Mouse (Mus musculus) CH12.LX (cell line): ENCODE measurements around the gene Il27. TPM values are rescaled to one million over a fixed set of nuclear protein-coding genes. Genes with fewer than 3 reads are reported as not detected.

Experiments used
- DNase-seq: peaks from one replicate; pipeline ENCODE4 v3.0.0-alpha.2; 2013; ENCODE audit errors: extremely low read depth
- H3K27ac ChIP-seq: 2 replicates; pipeline ENCODE4 v1.5.1; 2012; ENCODE audit warnings: low read depth, mild to moderate bottlenecking, control low read depth, moderate library complexity; ENCODE audit not compliant: insufficient read depth
- H3K27me3 ChIP-seq: replicated peaks from 2 replicates; pipeline ENCODE3; 2012; ENCODE audit warnings: inconsistent platforms
- H3K36me3 ChIP-seq, 2 experiments: replicated peaks in 1 of 2; 2 replicates each; pipeline versions ENCODE3 to v1.6.1; 2012; ENCODE audit warnings: inconsistent platforms in 1 of 2, low read length in 1 of 2, mild to moderate bottlenecking in 1 of 2, mixed read lengths in 1 of 2, moderate library complexity in 1 of 2; ENCODE audit not compliant: control insufficient read depth in 1 of 2, insufficient read depth in 1 of 2
- H3K4me1 ChIP-seq, 2 experiments: 2 replicates each; pipeline ENCODE4 v1.6.1; 2012; ENCODE audit warnings: inconsistent platforms in 1 of 2, moderate library complexity in 1 of 2; ENCODE audit not compliant: insufficient read depth in 2 of 2, control insufficient read depth in 1 of 2
- H3K4me2 ChIP-seq: 2 replicates; pipeline ENCODE4 v1.6.1; 2012; ENCODE audit warnings: low read depth, mild to moderate bottlenecking, control low read depth; ENCODE audit not compliant: poor library complexity, insufficient read depth, severe bottlenecking
- H3K4me3 ChIP-seq, 3 experiments: fragments of 150-350 bp in 1 of 3; sonication (generic) in 1 of 3; replicated peaks in 1 of 3; 2 replicates each; pipeline versions ENCODE3 to v1.5.1; 2011 to 2012; ENCODE audit warnings: low read depth in 2 of 3, low read length in 2 of 3, mild to moderate bottlenecking in 2 of 3, moderate library complexity in 2 of 3, control low read depth in 1 of 3, improper control_type of control experiment in 1 of 3, inconsistent platforms in 1 of 3, mixed read lengths in 1 of 3; ENCODE audit not compliant: poor library complexity in 1 of 3
- H3K79me2 ChIP-seq: replicated peaks from 2 replicates; pipeline ENCODE4 v1.6.1; 2012; ENCODE audit warnings: mild to moderate bottlenecking, moderate library complexity; ENCODE audit not compliant: control insufficient read depth, poor library complexity, insufficient read depth, severe bottlenecking; ENCODE audit errors: extremely low read depth
- H3K9ac ChIP-seq: 2 replicates; pipeline ENCODE4 v1.6.1; 2012; ENCODE audit warnings: low read depth, mild to moderate bottlenecking, control low read depth, moderate library complexity; ENCODE audit not compliant: insufficient read depth
- H3K9me3 ChIP-seq: replicated peaks from 2 replicates; pipeline ENCODE3; 2012; ENCODE audit warnings: low read length, inconsistent platforms, mixed read lengths
- CHD2 ChIP-seq: IDR thresholded peaks from 2 replicates; pipeline ENCODE4 v1.6.1; 2011; ENCODE audit warnings: low read length, improper control_type of control experiment
- CTCF ChIP-seq, 2 experiments: IDR thresholded peaks in 1 of 2; conservative IDR thresholded peaks in 1 of 2; 2 replicates each; pipeline ENCODE4 v1.5.1; 2011 to 2012; ENCODE audit warnings: low read depth in 2 of 2, low read length in 2 of 2, improper control_type of control experiment in 1 of 2, inconsistent platforms in 1 of 2, mild to moderate bottlenecking in 1 of 2, moderate library complexity in 1 of 2
- E2F4 ChIP-seq: IDR thresholded peaks from 2 replicates; pipeline ENCODE4 v1.6.1; 2011; ENCODE audit warnings: low read depth, low read length, improper control_type of control experiment; ENCODE audit not compliant: insufficient replicate concordance
- EP300 ChIP-seq: IDR thresholded peaks from 2 replicates; pipeline ENCODE4 v1.6.1; 2011; ENCODE audit warnings: low read length, improper control_type of control experiment
- ETS1 ChIP-seq: conservative IDR thresholded peaks from 2 replicates; pipeline ENCODE4 v1.6.1; 2012; ENCODE audit warnings: low read depth, mild to moderate bottlenecking, inconsistent platforms, low read length, improper control_type of control experiment, moderate library complexity
- GABPA ChIP-seq: IDR thresholded peaks from 2 replicates; pipeline ENCODE4 v1.6.1; 2012; ENCODE audit warnings: low read depth, low read length, improper control_type of control experiment, inconsistent platforms; ENCODE audit not compliant: insufficient replicate concordance
- HCFC1 ChIP-seq: IDR thresholded peaks from 2 replicates; pipeline ENCODE4 v1.6.1; 2012; ENCODE audit warnings: low read depth, mild to moderate bottlenecking, inconsistent platforms, low read length, improper control_type of control experiment
- IRF4 ChIP-seq: IDR thresholded peaks from 2 replicates; pipeline ENCODE4 v1.6.1; 2014; ENCODE audit warnings: low read depth, mild to moderate bottlenecking, inconsistent platforms, low read length, improper control_type of control experiment
- JUN ChIP-seq: IDR thresholded peaks from 2 replicates; pipeline ENCODE4 v1.6.1; 2011; ENCODE audit warnings: low read depth, mild to moderate bottlenecking, low read length, improper control_type of control experiment, moderate library complexity; ENCODE audit not compliant: insufficient read depth
- KAT2A ChIP-seq: IDR thresholded peaks from 2 replicates; pipeline ENCODE4 v1.6.1; 2012; ENCODE audit warnings: low read length, improper control_type of control experiment, inconsistent platforms; ENCODE audit not compliant: insufficient replicate concordance
- MAFK ChIP-seq: IDR thresholded peaks from 2 replicates; pipeline ENCODE4 v1.6.1; 2011; ENCODE audit warnings: low read length, improper control_type of control experiment; ENCODE audit not compliant: insufficient replicate concordance
- MXI1 ChIP-seq: IDR thresholded peaks from 2 replicates; pipeline ENCODE4 v1.6.1; 2011; ENCODE audit warnings: mild to moderate bottlenecking, low read depth, low read length, improper control_type of control experiment
- MYC ChIP-seq: IDR thresholded peaks from 2 replicates; pipeline ENCODE4 v1.6.1; 2011; ENCODE audit warnings: low read depth, mild to moderate bottlenecking, improper control_type of control experiment, low read length
- NELFE ChIP-seq: IDR thresholded peaks from 2 replicates; pipeline ENCODE4 v1.6.1; 2011; ENCODE audit warnings: low read depth, low read length, improper control_type of control experiment
- PAX5 ChIP-seq: IDR thresholded peaks from 2 replicates; pipeline ENCODE4 v1.6.1; 2012; ENCODE audit warnings: low read length, inconsistent platforms, mixed read lengths
- RAD21 ChIP-seq: IDR thresholded peaks from 2 replicates; pipeline ENCODE4 v1.6.1; 2011; ENCODE audit warnings: low read depth, mild to moderate bottlenecking, low read length, improper control_type of control experiment, moderate library complexity
- SIN3A ChIP-seq: IDR thresholded peaks from 2 replicates; pipeline ENCODE4 v1.6.1; 2012; ENCODE audit warnings: low read length, improper control_type of control experiment, inconsistent platforms
- TBP ChIP-seq: conservative IDR thresholded peaks from 2 replicates; pipeline ENCODE4 v1.6.1; 2011; ENCODE audit warnings: low read depth, low read length, improper control_type of control experiment
- TCF12 ChIP-seq: IDR thresholded peaks from 2 replicates; pipeline ENCODE4 v1.6.1; 2014; ENCODE audit warnings: low read depth, mild to moderate bottlenecking, inconsistent platforms, low read length, improper control_type of control experiment
- ZKSCAN1 ChIP-seq: IDR thresholded peaks from 2 replicates; pipeline ENCODE4 v1.6.1; 2012; ENCODE audit warnings: low read depth, inconsistent platforms, low read length, improper control_type of control experiment, borderline replicate concordance
- dilution Hi-C: fragments of 300-500 bp; cut with MboI; formaldehyde crosslinking; loops from 2 replicates; pipeline ENCODE4 v1.14.3; 2020; ENCODE audit warnings: low sequenced_read_pairs; ENCODE audit not compliant: extremely low pct_unique_long_range_greater_than_20kb, extremely low pct_ligation_motif_present
- in situ Hi-C: fragments of 300-500 bp; cut with MboI; formaldehyde crosslinking; loops from 3 replicates; pipeline ENCODE4 v1.14.3; 2019; ENCODE audit warnings: low sequenced_read_pairs, low pct_ligation_motif_present, low pct_unique_long_range_greater_than_20kb, mixed read lengths
- polyA plus RNA-seq: library from polyadenylated mRNA; unstranded; fragments of >175 nt; gene quantifications from 2 replicates; pipeline ENCODE4 v1.2.1, GENCODE M21; 2012; ENCODE audit warnings: low read depth; ENCODE audit not compliant: insufficient read length
- total RNA-seq, 2 experiments: library from RNA; depleted of rRNA; stranded (reverse); fragments of 300-350 nt in 1 of 2; fragments of >200 nt in 1 of 2; gene quantifications; 2 replicates each; pipeline ENCODE4 v1.2.3; 2012 to 2014

Il27 gene
- total and polyA plus RNA-seq, 3 experiments = 0.31 TPM; not detected in 2

GRCm38 (mm10) chr7:126628111-126628510 lies 33.4 kb upstream of the Il27 start:
- H3K4me3 ChIP-seq = no peak overlapping the region
- no peak overlapping the region for H3K27ac ChIP-seq
- in situ Hi-C loops (no loop called here), dilution Hi-C loops (no loop called here)
- no peaks in the 10 kb centered on the region for H3K79me2 ChIP-seq
- no peaks in the 10 kb centered on the region for H3K9me3 ChIP-seq
- DNase-seq = no peak
- no peaks in the 10 kb centered on the region for H3K27me3 ChIP-seq
- no peak for TF ChIP-seq MXI1
- no peak for TF ChIP-seq ETS1
- no peak for TF ChIP-seq CHD2
- no peak for TF ChIP-seq HCFC1
- TF ChIP-seq PAX5 = no peak
- TF ChIP-seq TCF12 = no peak
- TF ChIP-seq JUN = no peak
- TF ChIP-seq ZKSCAN1 = no peak
- no peak for TF ChIP-seq E2F4
- no peak for TF ChIP-seq MYC
- TF ChIP-seq CTCF (conservative IDR thresholded peaks at IDR 0.05 in 1 of 2, IDR thresholded peaks at IDR 0.05 in 1 of 2; ENCODE audit: low read depth in 2 of 2, low read length in 2 of 2) = no peak
- no peak for TF ChIP-seq GABPA
- TF ChIP-seq SIN3A = no peak
- TF ChIP-seq IRF4 = no peak
- TF ChIP-seq TBP = no peak
- no peak for TF ChIP-seq RAD21
- TF ChIP-seq EP300 = no peak
- no peak overlapping the region for H3K9ac ChIP-seq
- peaks cover 0 to 5% of the 10 kb centered on the region in 2 experiments for H3K36me3 ChIP-seq
- H3K4me2 ChIP-seq = no peak overlapping the region
- H3K4me1 ChIP-seq = peaks cover 13 to 24% of the 10 kb centered on the region in 2 experiments

- H3K4me3 ChIP-seq = peak overlapping the region in 2 of 3 experiments; percentile 45 to 49
- TF ChIP-seq HCFC1 (no peak), MAFK (peak; percentile 91), KAT2A (0 out of 2 replicates have a peak, but pooled peaks have one; percentile 9), NELFE (peak; percentile 40; the same call in 1 of the 2 replicates), CHD2 (no peak)
- TF ChIP-seq, all 38 proteins: peak for 3
- H3K27ac ChIP-seq = no peak overlapping the region
- H3K9me3 ChIP-seq = no peaks in the 10 kb centered on the region
- H3K27me3 ChIP-seq = no peaks in the 10 kb centered on the region
- H3K4me1 ChIP-seq = peaks cover 13 to 30% of the 10 kb centered on the region in 2 experiments
- peak overlapping the region; percentile 32; the same call in 1 of the 2 replicates for H3K9ac ChIP-seq
- H3K4me2 ChIP-seq = peak overlapping the region; percentile 10; the same call in 1 of the 2 replicates
- H3K79me2 ChIP-seq = no peaks in the 10 kb centered on the region
- in situ Hi-C loops = no loop called here
- dilution Hi-C loops = no loop called here
- DNase-seq = no peak
- H3K36me3 ChIP-seq = peaks cover 0 to 20% of the 10 kb centered on the region in 2 experiments
Measured at GRCm38 (mm10) chr7:126625807-126626600, 31.3 kb upstream of the Il27 start.
